Mouse (Mus musculus) liver, embryonic 15.5 days (tissue): Measurements from ENCODE around the gene Edil3. TPM values are rescaled to one million over a fixed set of nuclear protein-coding genes. Genes with fewer than 3 reads are reported as not detected.

ENCODE experiments used
- ATAC-seq: fragments of 200-750 bp; cut with Nextera tagmentation; 2 replicates; pipeline ENCODE4 v1.8.0; 2017; ENCODE audit warnings: moderate number of reproducible peaks, mild to moderate bottlenecking, moderate library complexity; ENCODE audit not compliant: insufficient read depth
- H3K27ac ChIP-seq: fragments of 300-500 bp; sonication (generic); replicated peaks from 2 replicates; pipeline ENCODE4 v1.5.1; 2015; ENCODE audit warnings: mild to moderate bottlenecking, inconsistent platforms
- H3K27me3 ChIP-seq: fragments of 300-500 bp; sonication (generic); 2 replicates; pipeline ENCODE4 v1.6.1; 2015; ENCODE audit warnings: mild to moderate bottlenecking, inconsistent platforms
- H3K36me3 ChIP-seq: fragments of 300-500 bp; sonication (generic); replicated peaks from 2 replicates; pipeline ENCODE4 v1.6.1; 2015; ENCODE audit warnings: moderate library complexity, mild to moderate bottlenecking, inconsistent platforms
- H3K4me1 ChIP-seq: fragments of 300-500 bp; sonication (generic); replicated peaks from 2 replicates; pipeline ENCODE4 v1.6.1; 2015; ENCODE audit warnings: inconsistent platforms
- H3K4me2 ChIP-seq: fragments of 300-500 bp; sonication (generic); 2 replicates; pipeline ENCODE4 v1.6.1; 2015; ENCODE audit warnings: moderate library complexity, mild to moderate bottlenecking, inconsistent platforms
- H3K4me3 ChIP-seq: fragments of 300-500 bp; sonication (generic); replicated peaks from 2 replicates; pipeline ENCODE4 v1.5.1; 2015; ENCODE audit warnings: mild to moderate bottlenecking, inconsistent platforms
- H3K9ac ChIP-seq: fragments of 300-500 bp; sonication (generic); 2 replicates; pipeline ENCODE4 v1.6.1; 2015; ENCODE audit warnings: moderate library complexity, mild to moderate bottlenecking, inconsistent platforms
- H3K9me3 ChIP-seq: fragments of 300-500 bp; sonication (generic); replicated peaks from 2 replicates; pipeline ENCODE4 v1.6.1; 2016; ENCODE audit warnings: inconsistent platforms
- WGBS: fragments of 180-500 bp; shearing (Covaris S2); methylation state at CpG from one replicate; pipeline ENCODE4 v1.1.7; 2015; ENCODE audit warnings: mixed read lengths; ENCODE audit not compliant: insufficient replicate concordance; 5-methylcytosine and 5-hydroxymethylcytosine counted together
- polyA plus RNA-seq: library from polyadenylated mRNA; unstranded; fragments of >200 nt; fragmentation: Nextera tagmentation; extraction: Ambion mirVana; gene quantifications from 2 replicates; pipeline ENCODE4 v1.2.1, GENCODE M21; 2015

Edil3 gene
- polyA plus RNA-seq, result 0.17 and 0.25 TPM in 2 replicates

DNA sequence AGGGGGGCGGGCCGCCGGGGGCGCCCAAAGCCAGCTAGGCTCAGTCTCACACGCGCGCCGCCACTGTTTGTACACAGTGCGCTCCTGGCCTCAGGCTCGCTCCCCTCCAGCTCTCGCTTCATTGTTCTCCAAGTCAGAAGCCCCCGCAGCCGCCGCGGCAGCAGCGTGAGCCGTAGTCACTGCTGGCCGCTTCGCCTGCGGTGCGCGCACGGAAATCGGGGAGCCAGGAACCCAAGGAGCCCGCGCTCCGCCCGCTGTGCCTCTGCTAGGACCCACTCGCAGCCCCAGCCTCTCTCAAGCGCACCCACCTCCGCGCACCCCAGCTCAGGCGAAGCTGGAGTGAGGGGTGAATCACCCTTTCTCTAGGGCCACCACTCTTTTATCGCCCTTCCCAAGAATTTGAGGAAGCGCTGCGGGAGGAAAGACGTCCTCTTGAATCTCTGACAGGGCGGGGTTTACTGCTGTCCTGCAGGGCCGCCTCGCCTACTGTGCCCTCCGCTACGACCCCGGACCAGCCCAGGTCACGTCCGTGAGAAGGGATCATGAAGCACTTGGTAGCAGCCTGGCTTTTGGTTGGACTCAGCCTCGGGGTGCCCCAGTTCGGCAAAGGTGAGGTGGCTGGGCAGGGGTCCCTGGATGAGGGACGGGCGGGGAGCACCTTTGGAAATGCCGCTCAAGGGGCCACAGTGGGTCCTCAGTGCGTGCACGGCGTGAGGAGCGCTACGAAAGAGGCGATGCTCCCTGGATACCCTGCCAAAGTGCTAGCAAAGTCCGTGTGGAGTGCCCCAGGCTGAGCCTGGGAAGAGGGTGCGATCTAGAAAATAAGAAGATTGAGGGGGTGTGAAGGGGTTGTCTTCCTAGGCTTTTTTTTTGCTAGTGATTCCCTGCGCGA, at the start of gene Edil3:
Gene Edil3 (plus strand): TSS at position 33 of the 892 bp plus-strand sequence.
- ATAC-seq, result no peak
- Histone ChIP-seq H3K4me3 (peak within 1 kb of the TSS; percentile 47), H3K4me1 (no peaks in the 10 kb centered on the region), H3K27ac (no peak within 1 kb of the TSS), H3K4me2 (peak within 1 kb of the TSS; percentile 63), H3K9ac (no peak within 1 kb of the TSS), H3K36me3 (no peaks in the 10 kb centered on the region), H3K9me3 (no peaks in the 10 kb centered on the region), H3K27me3 (peaks cover 36% of the 10 kb centered on the region)
- under 1% methylated on average over 58 of the region's 60 CpGs for WGBS

DNA sequence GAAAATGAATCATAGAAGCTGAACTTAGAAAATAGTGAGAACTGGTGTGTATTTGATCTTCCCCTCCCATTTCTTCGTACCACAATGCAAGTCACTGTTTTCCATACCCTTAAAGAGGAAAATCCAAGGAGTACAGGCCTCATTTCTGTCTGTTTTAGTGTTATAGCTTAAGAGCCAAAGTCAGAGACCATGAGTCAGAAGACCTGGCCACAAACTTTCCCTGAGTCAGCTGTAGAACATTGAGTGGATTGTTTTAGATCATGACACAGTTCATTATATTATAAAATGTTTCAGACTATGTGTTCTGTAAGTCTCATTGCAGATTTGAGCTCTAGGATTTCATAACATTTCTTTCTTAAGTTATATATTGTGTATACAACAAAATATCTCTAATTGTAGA, 22.1 kb upstream of the Edil3 start:
- no peak overlapping the region for H3K9ac ChIP-seq
- 48% methylated on average over 1 of the region's 1 CpGs for WGBS
- no peak for ATAC-seq

DNA sequence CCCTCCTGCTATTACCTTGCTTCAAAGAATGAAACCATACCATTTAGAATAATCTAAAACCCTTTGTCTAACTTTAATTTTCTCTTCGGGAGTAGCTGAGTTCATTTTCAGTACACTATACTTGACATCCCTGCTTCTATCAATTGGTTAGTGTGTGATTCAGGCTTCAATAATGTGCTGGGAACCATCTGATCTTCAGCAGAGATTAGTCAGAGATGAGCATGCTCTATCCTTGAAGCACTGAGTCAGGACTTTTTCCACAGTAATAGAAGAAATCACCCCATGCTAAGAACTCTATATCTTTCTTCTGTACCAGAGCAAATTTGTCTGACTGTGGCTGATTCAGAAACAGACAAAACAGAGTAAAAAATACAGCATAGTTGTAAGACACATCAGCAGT, 20.3 kb upstream of the Edil3 start:
- H3K27me3 ChIP-seq, result no peaks in the 10 kb centered on the region
- ATAC-seq, result no peak
- no peaks in the 10 kb centered on the region for H3K4me1 ChIP-seq
- no peaks in the 10 kb centered on the region for H3K9me3 ChIP-seq
- H3K9ac ChIP-seq, result no peak overlapping the region
- H3K36me3 ChIP-seq, result no peaks in the 10 kb centered on the region
- H3K4me3 ChIP-seq, result no peak overlapping the region
- H3K4me2 ChIP-seq, result no peak overlapping the region
- H3K27ac ChIP-seq, result no peak overlapping the region
- WGBS, result 74% methylated on average over 1 of the region's 1 CpGs

More for the DNA sequence above, 22.1 kb upstream of the Edil3 start:
- H3K9me3 ChIP-seq, result no peaks in the 10 kb centered on the region
- H3K4me2 ChIP-seq, result no peak overlapping the region
- no peak overlapping the region for H3K27ac ChIP-seq
- no peak overlapping the region for H3K4me3 ChIP-seq
- H3K27me3 ChIP-seq, result no peaks in the 10 kb centered on the region
- no peaks in the 10 kb centered on the region for H3K36me3 ChIP-seq
- no peaks in the 10 kb centered on the region for H3K4me1 ChIP-seq

DNA sequence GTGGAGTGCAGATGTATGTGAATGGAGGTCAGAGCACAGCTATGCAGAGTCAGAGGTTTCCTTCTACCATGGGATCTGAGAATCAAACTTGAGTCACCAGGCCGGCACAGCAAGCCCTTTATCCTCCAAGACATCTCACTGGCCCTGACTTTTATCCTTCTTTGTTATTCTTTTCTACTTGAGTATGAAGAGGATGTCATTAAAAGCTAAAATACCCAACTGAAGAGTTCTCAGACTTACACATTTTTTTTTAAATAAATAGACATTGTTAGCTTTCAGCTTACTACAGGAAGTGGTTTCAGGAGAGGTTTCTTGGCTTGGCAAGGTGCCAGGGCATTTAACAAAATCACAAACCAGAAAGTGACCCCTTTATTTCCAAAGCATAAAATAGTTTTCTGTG, 15.4 kb upstream of the Edil3 start:
- no peaks in the 10 kb centered on the region for H3K36me3 ChIP-seq
- H3K9me3 ChIP-seq, result no peaks in the 10 kb centered on the region
- H3K4me2 ChIP-seq, result no peak overlapping the region
- no peaks in the 10 kb centered on the region for H3K4me1 ChIP-seq
- H3K27ac ChIP-seq, result no peak overlapping the region
- no peak overlapping the region for H3K4me3 ChIP-seq
- H3K27me3 ChIP-seq, result no peaks in the 10 kb centered on the region
- no peak for ATAC-seq
- H3K9ac ChIP-seq, result no peak overlapping the region
- 26% methylated on average over 1 of the region's 1 CpGs for WGBS

DNA sequence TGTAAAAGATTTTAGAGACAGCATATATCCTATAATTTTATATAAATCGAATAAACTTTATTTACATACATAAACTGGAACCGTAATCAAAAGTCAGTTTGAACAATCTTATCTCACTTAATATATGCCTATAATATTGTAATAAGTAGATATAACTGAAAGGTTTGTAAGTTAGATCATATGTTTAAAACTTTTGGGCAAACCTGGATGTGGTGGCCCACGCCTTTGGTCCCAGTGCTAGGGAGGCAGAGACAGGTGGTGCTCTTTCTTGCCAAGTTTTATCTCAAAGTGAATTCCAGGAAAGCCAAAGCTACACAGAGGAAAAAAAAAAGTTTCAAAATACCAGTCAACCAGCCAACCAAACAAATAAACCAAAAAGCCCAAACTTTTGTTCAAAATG, 15.0 kb upstream of the Edil3 start:
- WGBS, result 71% methylated on average over 3 of the region's 3 CpGs
- Histone ChIP-seq H3K4me2 (no peak overlapping the region), H3K27me3 (no peaks in the 10 kb centered on the region), H3K4me1 (no peaks in the 10 kb centered on the region), H3K27ac (no peak overlapping the region), H3K4me3 (no peak overlapping the region), H3K9ac (no peak overlapping the region), H3K36me3 (no peaks in the 10 kb centered on the region), H3K9me3 (no peaks in the 10 kb centered on the region)
- no peak for ATAC-seq

DNA sequence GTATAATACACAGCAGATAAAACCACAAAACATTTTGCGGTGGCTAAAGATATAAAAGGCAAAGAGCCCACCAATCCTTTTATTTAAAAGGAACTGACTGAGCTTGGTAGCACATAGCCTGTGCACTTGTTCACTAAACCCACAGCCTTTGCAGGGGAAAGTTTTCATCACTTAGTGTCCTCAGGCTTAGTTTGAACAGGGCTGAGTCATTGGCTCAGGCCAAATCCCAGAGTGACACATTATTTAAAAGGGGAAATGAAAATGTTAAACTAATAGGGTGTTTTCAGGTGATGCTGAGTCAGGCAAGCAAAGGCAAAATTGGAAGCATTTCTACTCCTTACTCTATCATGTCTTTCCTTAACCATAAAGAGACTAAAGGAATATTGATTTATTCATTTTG, 11.2 kb upstream of the Edil3 start:
- no peak overlapping the region for H3K4me3 ChIP-seq
- no peaks in the 10 kb centered on the region for H3K36me3 ChIP-seq
- no peak overlapping the region for H3K4me2 ChIP-seq
- 71% methylated on average over 1 of the region's 1 CpGs for WGBS
- H3K9ac ChIP-seq, result no peak overlapping the region
- H3K27ac ChIP-seq, result no peak overlapping the region
- H3K4me1 ChIP-seq, result no peaks in the 10 kb centered on the region
- no peak for ATAC-seq
- no peaks in the 10 kb centered on the region for H3K9me3 ChIP-seq
- no peaks in the 10 kb centered on the region for H3K27me3 ChIP-seq

DNA sequence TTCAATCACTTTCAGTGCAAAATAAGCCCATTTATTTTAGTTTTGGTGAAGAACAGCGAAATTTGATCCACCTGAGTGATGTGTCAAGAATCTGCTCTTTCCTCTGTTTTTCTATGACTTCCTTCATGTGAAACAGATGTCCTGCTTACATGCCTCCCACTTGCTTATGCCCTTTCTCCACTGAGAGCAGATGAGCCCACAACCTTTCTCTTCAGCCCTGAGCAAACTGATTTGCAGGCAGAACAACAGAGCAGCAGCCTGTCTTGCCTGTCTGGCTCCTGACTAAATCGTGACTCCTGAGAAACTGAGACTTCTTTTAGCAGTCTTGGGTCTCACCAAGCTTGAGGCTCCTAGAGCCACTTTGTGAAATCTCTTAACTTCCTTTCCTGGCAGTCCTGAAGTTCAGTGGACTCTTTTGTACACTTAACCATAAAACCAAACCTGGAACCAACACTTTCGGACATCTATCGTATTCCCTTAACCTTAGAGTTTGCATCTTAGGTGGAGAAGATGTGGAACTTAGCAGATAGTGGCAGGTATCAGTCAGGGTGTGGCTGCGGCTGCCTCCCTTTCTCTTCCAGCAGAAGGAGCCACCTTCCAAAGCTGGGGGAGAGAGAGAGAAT, 475 bp upstream of the Edil3 start:
- ATAC-seq, result no peak
- H3K4me2 ChIP-seq, result 0 out of 2 replicates have a peak overlapping the region, but pooled peaks have one; percentile 63
- H3K4me1 ChIP-seq, result no peaks in the 10 kb centered on the region
- no peaks in the 10 kb centered on the region for H3K9me3 ChIP-seq
- no peak overlapping the region for H3K27ac ChIP-seq
- peaks cover 36% of the 10 kb centered on the region for H3K27me3 ChIP-seq
- H3K9ac ChIP-seq, result no peak overlapping the region
- H3K4me3 ChIP-seq, result no peak overlapping the region
- no peaks in the 10 kb centered on the region for H3K36me3 ChIP-seq
- WGBS, result 16% methylated on average over 5 of the region's 5 CpGs

DNA sequence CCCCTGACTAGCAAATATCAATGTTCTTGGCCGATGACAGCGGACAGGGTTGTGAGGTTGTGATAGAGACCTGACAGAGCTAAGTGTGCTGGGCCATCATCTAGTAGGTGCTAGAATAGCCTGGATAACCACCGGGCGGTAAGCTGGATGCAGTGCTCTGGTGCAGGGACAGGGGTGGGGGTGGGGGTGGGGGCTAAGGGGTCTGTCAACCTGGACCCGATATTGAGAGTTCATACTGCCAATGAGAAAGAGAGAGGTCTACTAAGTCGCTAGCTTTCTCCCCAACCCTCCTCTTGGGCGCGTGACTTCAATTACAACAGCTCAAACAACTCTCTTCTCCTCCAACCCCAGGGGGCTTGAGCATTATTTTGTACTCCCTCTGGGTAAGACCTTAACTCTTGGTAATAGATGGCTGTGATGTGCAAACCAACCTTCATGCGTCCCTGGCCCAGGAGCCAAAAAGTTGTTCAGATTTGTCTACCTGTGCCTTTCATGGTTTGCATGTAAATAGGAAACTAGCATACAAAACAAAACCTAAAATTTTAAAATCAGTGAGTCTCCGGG, 1.1 kb downstream of the Edil3 start:
- Histone ChIP-seq H3K36me3 (no peaks in the 10 kb centered on the region), H3K27me3 (peaks cover 36% of the 10 kb centered on the region), H3K9me3 (no peaks in the 10 kb centered on the region), H3K4me1 (no peaks in the 10 kb centered on the region), H3K4me2 (peak overlapping the region; percentile 63; the same call in 1 of the 2 replicates), H3K9ac (no peak overlapping the region), H3K4me3 (peak overlapping the region; percentile 47; the same call in 1 of the 2 replicates), H3K27ac (no peak overlapping the region)
- no peak for ATAC-seq
- 9% methylated on average over 10 of the region's 10 CpGs for WGBS

DNA sequence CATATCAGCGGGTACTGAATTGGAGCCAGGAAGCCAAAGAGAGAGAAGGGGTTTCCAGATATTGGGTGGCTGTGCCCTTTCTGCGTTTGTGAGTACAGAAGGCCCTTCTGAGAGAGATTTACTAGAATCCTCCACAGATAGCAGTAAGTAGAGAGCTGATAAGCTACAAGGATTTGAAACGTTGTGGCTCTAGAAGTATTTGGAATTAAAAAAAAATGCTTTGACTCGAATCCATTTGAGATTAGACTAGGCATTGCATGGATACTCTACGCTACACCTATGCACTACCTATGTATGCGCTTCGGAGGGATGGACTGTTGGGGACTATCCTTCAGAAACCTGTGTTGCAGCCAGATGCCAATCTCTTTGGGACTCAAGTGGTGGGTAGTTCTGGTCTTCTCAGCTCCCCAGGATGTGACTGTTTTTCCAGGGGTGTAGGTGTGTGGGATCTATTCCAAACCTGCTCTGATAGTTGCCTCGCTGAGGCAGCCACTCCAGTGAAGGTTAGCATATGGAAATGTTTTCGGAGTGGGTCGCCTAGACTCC, 1.8 kb downstream of the Edil3 start:
- no peak for ATAC-seq
- no peak overlapping the region for H3K27ac ChIP-seq
- no peaks in the 10 kb centered on the region for H3K36me3 ChIP-seq
- no peak overlapping the region for H3K9ac ChIP-seq
- H3K4me2 ChIP-seq, result no peak overlapping the region
- peaks cover 36% of the 10 kb centered on the region for H3K27me3 ChIP-seq
- no peak overlapping the region for H3K4me3 ChIP-seq
- H3K4me1 ChIP-seq, result no peaks in the 10 kb centered on the region
- 12% methylated on average over 10 of the region's 10 CpGs for WGBS
- no peaks in the 10 kb centered on the region for H3K9me3 ChIP-seq

DNA sequence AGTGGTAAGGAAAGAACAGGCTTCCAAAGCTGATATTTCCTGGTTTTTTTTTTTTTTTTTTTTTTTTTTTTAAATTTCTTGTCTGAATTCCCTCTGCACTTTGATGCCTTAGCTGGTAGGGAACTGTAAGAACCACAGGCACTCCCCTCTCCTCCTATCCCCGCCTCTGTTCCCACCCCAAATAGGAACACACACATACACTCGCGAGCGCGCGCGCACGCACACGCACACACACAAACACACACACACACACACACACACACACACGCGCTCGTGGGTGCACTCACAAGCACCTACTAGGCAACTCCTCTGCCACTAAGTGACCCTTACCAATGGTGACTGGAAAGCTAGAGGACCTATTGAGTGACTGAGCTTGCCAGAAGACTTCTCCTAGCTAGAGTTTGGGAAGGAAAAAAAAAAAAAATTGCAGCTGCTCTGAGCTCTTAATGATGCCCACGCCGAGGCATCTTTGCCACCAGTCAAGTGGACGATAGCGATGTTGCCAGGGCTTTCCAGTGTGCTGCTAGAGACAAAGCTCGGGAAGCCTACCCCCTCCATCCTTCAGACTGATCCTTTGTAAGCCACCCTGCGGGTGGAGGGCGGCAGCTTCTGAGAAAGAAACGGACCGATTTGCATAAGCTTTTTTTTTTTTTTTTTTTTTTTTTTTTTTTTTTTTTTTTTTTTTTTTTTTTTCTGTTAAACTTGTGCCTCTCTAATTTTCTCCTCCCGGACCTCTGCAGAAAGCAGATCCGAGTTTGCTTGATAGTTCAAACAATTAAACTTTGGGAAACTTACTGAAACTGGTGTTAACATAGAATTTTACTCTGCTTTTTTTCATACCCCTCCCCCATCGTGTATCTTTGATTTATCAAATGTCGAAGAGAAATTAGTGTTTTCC, 2.5 kb downstream of the Edil3 start:
- peaks cover 36% of the 10 kb centered on the region for H3K27me3 ChIP-seq
- ATAC-seq, result no peak
- no peak overlapping the region for H3K9ac ChIP-seq
- 2% methylated on average over 25 of the region's 25 CpGs for WGBS
- no peaks in the 10 kb centered on the region for H3K36me3 ChIP-seq
- peak overlapping the region; percentile 41 for H3K4me2 ChIP-seq
- no peaks in the 10 kb centered on the region for H3K9me3 ChIP-seq
- H3K27ac ChIP-seq, result no peak overlapping the region
- H3K4me3 ChIP-seq, result peak overlapping the region; percentile 21
- H3K4me1 ChIP-seq, result no peaks in the 10 kb centered on the region
